ENCODE assay signal across 9 mouse cellular contexts in genomic region chr7:45928626-45929295, GRCm38 (mm10). TPM values are rescaled to one million over a fixed set of nuclear protein-coding genes. Genes with fewer than 3 reads are reported as not detected.
DNase-seq lines count a peak whose midpoint lies in the region; ATAC-seq and TF ChIP-seq lines count a peak whose summit lies in the region.
"Had no signal": no experiment of that assay in that cellular context is flagged by ENCODE, and none has a peak within 500 bp of the region (broad histone marks: within the 10 kb centered on the region; RNA-seq: fewer than 3 reads in every experiment).

No protein-coding gene starts in this region.

- no peak for TF ChIP-seq POLR2A in lung, adult 2 months (IDR thresholded peaks at IDR 0.05; ENCODE audit: borderline replicate concordance, extremely low read depth, low read depth, low read length)

- peaks cover 17% of the 10 kb centered on the region; the same call in 1 of the 2 replicates for H3K9me3 ChIP-seq in limb, embryonic 13.5 days
- H3K9me3 ChIP-seq in stomach, embryonic 16.5 days (replicated peaks; ENCODE audit: control insufficient read depth, low read length) = peaks cover 5% of the 10 kb centered on the region; the same call in 1 of the 2 replicates

- no peak for ATAC-seq in limb, embryonic 13.5 days (ENCODE audit: low FRiP score, low read depth)
- 0 out of 2 replicates have a peak, but pooled peaks have one; percentile 23 for ATAC-seq in stomach, embryonic 16.5 days (ENCODE audit: insufficient read depth, low FRiP score)
- ATAC-seq: intestine, embryonic 16.5 days had no signal

- H3K27me3 ChIP-seq in limb, embryonic 13.5 days = peaks cover 23% of the 10 kb centered on the region
- H3K27me3 ChIP-seq in stomach, embryonic 16.5 days (ENCODE audit: control insufficient read depth, insufficient read depth, low read length) = no peaks in the 10 kb centered on the region

- DNase-seq in cerebellum, postnatal 10 days = peak; percentile 63 to 69
- no peak for DNase-seq in cerebellum, adult 11-12 months
- peak; percentile 37 for DNase-seq in retina, postnatal 1 day
- DNase-seq in retina, embryonic 14.5 days (ENCODE audit: low spot score) = no peak
- no peak for DNase-seq in lung, adult 2 months
- DNase-seq in urinary bladder, postnatal 14 days (ENCODE audit: low spot score) = no peak

- H3K4me3 ChIP-seq in limb, embryonic 13.5 days = no peak overlapping the region
- H3K4me3 ChIP-seq in stomach, embryonic 16.5 days (replicated peaks; ENCODE audit: low read length) = no peak overlapping the region
- H3K4me3 ChIP-seq in lung, adult 2 months (replicated peaks; ENCODE audit: extremely low read depth, low read depth, low read length) = no peak overlapping the region

- no peak overlapping the region for H3K9ac ChIP-seq in limb, embryonic 13.5 days
- no peak overlapping the region; the same call in 1 of the 2 replicates for H3K9ac ChIP-seq in stomach, embryonic 16.5 days (ENCODE audit: low read length)

- no peaks in the 10 kb centered on the region for H3K36me3 ChIP-seq in limb, embryonic 13.5 days
- no peaks in the 10 kb centered on the region for H3K36me3 ChIP-seq in stomach, embryonic 16.5 days (ENCODE audit: control insufficient read depth, insufficient read depth, low read length)

- no peaks in the 10 kb centered on the region for H3K4me1 ChIP-seq in limb, embryonic 13.5 days
- H3K4me1 ChIP-seq in stomach, embryonic 16.5 days (ENCODE audit: control insufficient read depth, insufficient read depth, low read length) = peaks cover 5% of the 10 kb centered on the region; the same call in 1 of the 2 replicates
- H3K4me1 ChIP-seq in lung, adult 2 months (ENCODE audit: control insufficient read depth, insufficient read depth, low read length) = no peaks in the 10 kb centered on the region

- peak overlapping the region; percentile 38 for H3K4me2 ChIP-seq in limb, embryonic 13.5 days (replicated peaks)
- 0 out of 2 replicates have a peak overlapping the region, but pooled peaks have one; percentile 24 for H3K4me2 ChIP-seq in stomach, embryonic 16.5 days (ENCODE audit: low read depth, low read length)

- no peak for TF ChIP-seq CTCF in lung, adult 2 months (IDR thresholded peaks at IDR 0.05; ENCODE audit: insufficient read depth, low read length)

- 14% methylated on average over 19 of the region's 23 CpGs for WGBS in limb, embryonic 13.5 days
- WGBS in stomach, embryonic 16.5 days = 11% methylated on average over 22 of the region's 23 CpGs
- WGBS in lung, adult 2 months = 23% methylated on average over 22 of the region's 23 CpGs

- H3K27ac ChIP-seq in limb, embryonic 13.5 days = no peak overlapping the region
- H3K27ac ChIP-seq in stomach, embryonic 16.5 days (ENCODE audit: low read length) = no peak overlapping the region; the same call in 1 of the 2 replicates

RNA-seq across cellular contexts. Expression of gene Ccdc114, which starts 4.9 kb away (rescaled TPM):
- 4.1 and 4.8 TPM in 2 replicates for polyA plus RNA-seq in limb, embryonic 13.5 days (2015; fragmentation: Nextera tagmentation; extraction: Ambion mirVana)
- 4.1 and 5.1 TPM in 2 replicates for polyA plus RNA-seq in stomach, embryonic 16.5 days (2015; fragmentation: Nextera tagmentation; extraction: Ambion mirVana)
- 10.3 and 12.3 TPM in 2 replicates for polyA plus RNA-seq in lung, adult 2 months (2012; rRNA removed)

RNA-seq across cellular contexts. Expression of gene Emp3, which starts 7.6 kb away (rescaled TPM):
- 181 and 186 TPM in 2 replicates for polyA plus RNA-seq in limb, embryonic 13.5 days (2015; fragmentation: Nextera tagmentation; extraction: Ambion mirVana)
- 197 and 224 TPM in 2 replicates for polyA plus RNA-seq in stomach, embryonic 16.5 days (2015; fragmentation: Nextera tagmentation; extraction: Ambion mirVana)
- polyA plus RNA-seq in lung, adult 2 months (2012; rRNA removed) = 210 and 228 TPM in 2 replicates

RNA-seq across cellular contexts. Expression of gene Tmem143, which starts 32.0 kb away (rescaled TPM):
- 4.9 and 5.2 TPM in 2 replicates for polyA plus RNA-seq in limb, embryonic 13.5 days (2015; fragmentation: Nextera tagmentation; extraction: Ambion mirVana)
- polyA plus RNA-seq in stomach, embryonic 16.5 days (2015; fragmentation: Nextera tagmentation; extraction: Ambion mirVana) = 4.2 and 6.0 TPM in 2 replicates
- 35.5 and 41.9 TPM in 2 replicates for polyA plus RNA-seq in lung, adult 2 months (2012; rRNA removed)

RNA-seq across cellular contexts. Expression of gene Syngr4, which starts 32.2 kb away (rescaled TPM):
- polyA plus RNA-seq in limb, embryonic 13.5 days (2015; fragmentation: Nextera tagmentation; extraction: Ambion mirVana) = 0.43 and 0.46 TPM in 2 replicates
- polyA plus RNA-seq in stomach, embryonic 16.5 days (2015; fragmentation: Nextera tagmentation; extraction: Ambion mirVana) = 0.49 and 1.2 TPM in 2 replicates
- not detected in 2 replicates for polyA plus RNA-seq in lung, adult 2 months (2012; rRNA removed)

RNA-seq across cellular contexts. Expression of gene Grin2d, which starts 50.6 kb away (rescaled TPM):
- polyA plus RNA-seq in limb, embryonic 13.5 days (2015; fragmentation: Nextera tagmentation; extraction: Ambion mirVana) = 0.43 and 0.59 TPM in 2 replicates
- polyA plus RNA-seq in stomach, embryonic 16.5 days (2015; fragmentation: Nextera tagmentation; extraction: Ambion mirVana) = 0.23 and 0.40 TPM in 2 replicates
- 2.5 and 3.5 TPM in 2 replicates for polyA plus RNA-seq in lung, adult 2 months (2012; rRNA removed)

Comparison
In these comparisons a context has a peak if more than half of its experiments do, and no peak if none do; other contexts are left out.
1. DNase-seq: peak in cerebellum, postnatal 10 days (2 of 2) and retina, postnatal 1 day (single experiment); none in cerebellum, adult 11-12 months (single experiment), retina, embryonic 14.5 days (single experiment), lung, adult 2 months (single experiment) and urinary bladder, postnatal 14 days (single experiment).